Mouse (Mus musculus) frontal cortex, postnatal 14 days (tissue): ENCODE measurements around the gene Tmem174.

Experiments
- DNase-seq, 2 experiments: peaks; one replicate each; pipeline ENCODE4 v3.0.0; 2022; ENCODE audit warnings: low spot score in 2 of 2

The Tmem174 gene

DNA sequence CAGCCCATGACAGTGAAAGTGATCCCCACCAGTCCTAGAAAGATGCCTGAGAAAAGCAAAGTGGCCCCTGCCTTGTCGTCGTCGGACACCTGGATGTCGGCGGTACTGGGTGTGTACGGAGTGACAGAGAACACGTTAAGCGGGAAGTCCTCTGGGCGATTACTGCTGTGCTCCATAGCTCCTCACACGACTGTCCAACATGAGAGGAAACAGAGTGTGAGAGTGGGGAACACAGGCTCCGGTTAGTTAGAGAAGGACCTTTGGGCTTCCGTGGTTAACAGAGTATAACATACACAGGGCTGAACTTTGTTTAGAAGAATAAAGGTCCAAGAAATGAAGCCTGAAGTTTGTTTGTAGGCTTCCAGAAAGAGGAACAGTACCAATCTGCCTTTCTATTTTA lies at the start of gene Tmem174:
TSS of gene Tmem174 (minus strand) at position 266 of the 400 bp plus-strand sequence.
- no peak for DNase-seq

DNA sequence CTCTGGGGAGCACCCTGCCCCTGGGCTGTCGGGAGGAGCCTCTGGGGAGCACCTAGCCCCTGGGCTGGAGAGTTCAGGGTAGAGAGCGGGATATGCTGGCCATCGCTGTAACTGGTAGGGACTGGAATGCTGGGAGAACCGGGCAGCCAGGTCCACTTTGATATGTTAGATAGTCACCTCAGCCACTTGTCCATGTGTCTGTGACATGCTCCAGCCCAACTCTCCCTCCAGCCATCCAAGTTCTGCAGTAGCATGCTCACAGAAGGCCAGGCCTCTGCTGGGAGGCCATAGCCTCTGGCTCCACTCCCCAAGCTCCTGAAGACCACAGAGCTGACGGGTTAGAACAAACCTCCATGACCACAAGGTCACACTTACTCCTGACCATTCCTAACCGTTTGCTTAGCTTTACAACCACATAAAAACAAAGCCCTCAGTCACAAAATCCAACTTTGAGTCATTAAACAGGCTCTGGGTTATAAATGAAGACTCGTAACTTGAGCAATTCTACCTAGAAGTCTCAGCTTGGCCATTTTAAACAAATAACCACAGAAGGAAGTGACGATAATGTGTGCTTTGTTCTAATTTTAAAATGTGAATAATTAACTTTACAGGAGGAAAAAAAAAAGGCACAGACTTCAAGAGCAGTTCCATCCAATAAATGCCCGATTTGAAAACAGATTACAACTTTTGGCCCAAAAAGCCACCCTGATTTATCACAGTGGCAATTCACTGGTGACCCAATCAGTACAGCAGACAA lies 47.1 kb upstream of the Tmem174 start:
- DNase-seq: no peak

DNA sequence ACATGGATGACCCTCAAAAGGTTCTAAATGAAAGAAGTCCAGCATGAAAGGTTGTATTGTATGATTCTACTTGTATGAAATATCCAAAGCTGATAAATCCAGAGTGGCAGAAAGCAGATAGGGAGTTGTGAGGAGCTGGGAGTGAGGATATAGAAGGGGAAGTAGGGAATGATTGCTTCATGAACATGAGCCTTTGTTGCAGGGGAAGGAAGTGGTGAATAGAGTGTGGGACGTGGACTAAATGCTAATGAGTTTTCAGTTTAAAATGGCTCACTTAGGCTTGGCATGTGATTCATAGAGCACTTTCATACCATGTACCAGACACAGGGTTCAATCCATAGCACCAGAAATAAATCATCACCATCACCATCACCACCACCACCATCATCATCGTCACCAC lies 46.2 kb upstream of the Tmem174 start:
- DNase-seq: no peak

GRCm38 (mm10) chr13:98680470-98681060 lies 43.4 kb upstream of the Tmem174 start:
- DNase-seq: no peak

GRCm38 (mm10) chr13:98679631-98680041 lies 42.4 kb upstream of the Tmem174 start:
- DNase-seq: no peak

DNA sequence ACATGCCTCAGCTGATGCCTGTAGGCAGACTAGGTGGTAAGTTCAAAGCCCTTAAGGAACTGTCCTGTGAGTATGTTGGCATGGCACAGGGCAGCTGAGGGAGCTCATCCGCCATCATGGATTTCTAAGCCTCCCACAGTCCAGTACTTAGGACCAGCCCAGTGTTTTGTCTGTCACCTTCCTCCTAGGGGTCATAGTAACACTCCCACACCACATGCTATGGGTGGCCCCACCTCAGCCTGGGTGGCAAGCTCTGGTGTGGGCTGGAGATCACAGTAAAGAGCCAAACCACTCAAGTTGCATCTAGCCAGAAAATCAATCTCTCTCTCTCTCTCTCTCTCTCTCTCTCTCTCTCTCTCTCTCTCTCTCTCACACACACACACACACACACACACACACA lies 42.0 kb upstream of the Tmem174 start:
- no peak for DNase-seq

DNA sequence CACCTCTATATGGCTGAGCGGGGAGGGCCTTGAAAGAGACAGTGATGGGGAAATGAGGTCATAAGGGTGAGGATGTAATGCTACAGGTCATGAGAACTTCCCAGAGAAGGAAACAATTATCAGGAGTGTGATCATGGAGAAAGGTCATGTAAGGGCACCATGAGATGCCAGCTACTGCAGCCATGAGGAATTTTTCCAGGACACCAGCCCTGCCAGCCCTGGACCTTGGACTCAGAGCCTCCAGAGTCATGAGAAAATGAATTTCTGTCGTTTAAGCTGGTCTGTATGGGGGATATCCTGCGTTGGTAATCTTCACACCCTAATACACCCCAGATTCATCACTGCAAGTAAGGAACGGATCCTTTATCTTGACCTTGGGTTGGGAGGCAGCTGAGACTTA lies 36.7 kb upstream of the Tmem174 start:
- DNase-seq: no peak

GRCm38 (mm10) chr13:98669296-98669695 lies 32.1 kb upstream of the Tmem174 start:
- DNase-seq: no peak

- DNase-seq: no peak
Observed at GRCm38 (mm10) chr13:98667316-98667715, 30.1 kb upstream of the Tmem174 start.

DNA sequence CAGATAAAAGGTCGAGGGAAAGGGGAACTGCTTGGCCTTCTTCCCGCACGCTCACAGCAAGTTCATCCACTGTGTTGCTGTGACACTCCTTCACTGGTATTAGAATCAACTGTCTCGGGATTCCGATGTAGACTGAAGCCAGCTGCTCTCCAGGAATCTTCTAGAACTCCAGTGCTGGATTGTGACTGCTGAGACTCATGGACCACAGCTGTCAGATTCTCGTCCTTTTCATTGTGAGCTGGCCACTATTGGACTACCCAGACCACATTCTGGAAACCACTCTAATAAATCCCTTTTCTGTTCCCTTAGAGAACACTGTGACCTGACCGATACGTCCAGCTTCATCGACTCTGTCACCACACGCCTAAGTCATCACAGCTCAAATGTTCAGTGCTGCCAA lies 28.0 kb upstream of the Tmem174 start:
- no peak for DNase-seq

DNA sequence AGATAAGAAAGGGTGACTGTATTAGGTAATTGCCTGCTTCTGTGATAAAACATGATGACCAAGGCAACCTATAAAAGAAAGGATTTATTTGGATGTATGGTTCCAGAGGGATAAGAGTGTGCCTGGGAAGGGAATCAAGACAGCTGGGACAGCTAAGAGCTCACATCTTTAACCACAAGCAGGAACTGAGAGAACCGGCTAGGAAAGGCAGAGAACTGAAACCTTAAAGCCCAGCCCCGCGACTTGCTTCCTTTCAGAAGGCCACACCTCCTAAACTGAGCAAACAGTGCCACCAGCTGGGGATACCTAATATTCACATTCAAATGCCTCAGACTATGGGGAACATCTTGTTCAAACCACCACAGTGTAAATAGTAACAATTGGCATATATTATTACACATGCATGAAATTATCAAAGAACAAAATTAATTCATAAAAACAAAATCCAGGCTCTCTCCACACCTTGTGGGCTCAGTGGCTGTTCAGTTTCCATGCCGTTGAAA lies 25.0 kb upstream of the Tmem174 start:
- DNase-seq: no peak

- DNase-seq: peak in 1 of 2 experiments; percentile 25
Observed at GRCm38 (mm10) chr13:98656034-98656471, 18.8 kb upstream of the Tmem174 start.

GRCm38 (mm10) chr13:98655346-98655745 lies 18.1 kb upstream of the Tmem174 start:
- DNase-seq: no peak

GRCm38 (mm10) chr13:98654129-98654939 lies 17.1 kb upstream of the Tmem174 start:
- DNase-seq: no peak

GRCm38 (mm10) chr13:98652194-98652593 lies 15.0 kb upstream of the Tmem174 start:
- no peak for DNase-seq

DNA sequence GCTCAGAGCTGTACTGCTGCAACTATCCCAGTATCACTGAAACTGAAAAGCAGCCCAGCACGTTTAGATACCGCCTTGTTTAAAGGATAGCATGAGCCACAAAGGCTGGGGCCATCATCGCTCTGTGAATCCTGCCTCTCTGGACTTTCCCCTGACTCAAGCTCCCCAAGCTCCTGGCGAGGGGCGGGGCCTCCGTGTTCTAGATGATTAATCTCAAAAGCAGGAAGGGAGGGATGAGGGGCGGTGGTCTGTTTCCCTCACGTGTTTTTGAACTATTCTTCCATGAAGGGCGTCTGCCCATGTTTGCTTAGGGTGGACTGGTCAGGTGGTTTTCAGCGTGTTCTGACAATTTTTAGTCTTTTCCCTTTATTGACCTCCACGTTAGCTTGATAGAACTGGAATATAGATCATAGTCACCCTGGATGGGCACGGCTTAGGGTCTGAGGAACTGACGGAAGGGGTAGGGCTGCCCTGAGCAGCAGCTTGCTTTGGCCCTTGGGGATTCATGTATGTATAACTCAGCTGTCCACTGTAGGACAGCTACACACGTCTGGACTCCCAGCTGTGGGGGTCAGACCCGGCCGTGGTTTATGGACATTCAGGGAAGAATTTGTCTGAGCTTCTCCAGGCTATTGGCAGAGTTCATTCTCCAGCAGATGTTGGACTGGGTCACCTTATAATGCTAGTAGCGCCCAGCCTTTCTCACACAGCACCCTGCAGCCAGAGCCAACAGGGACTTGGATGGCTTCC lies 14.2 kb upstream of the Tmem174 start:
- no peak for DNase-seq

GRCm38 (mm10) chr13:98647775-98648568 lies 10.8 kb upstream of the Tmem174 start:
- no peak for DNase-seq

GRCm38 (mm10) chr13:98638507-98639166 lies 1.4 kb upstream of the Tmem174 start:
- DNase-seq: no peak

GRCm38 (mm10) chr13:98636571-98636970 lies 639 bp downstream of the Tmem174 start:
- no peak for DNase-seq
